Mouse (Mus musculus): ENCODE measurements around the gene Kctd12. TPM values are rescaled to one million over a fixed set of nuclear protein-coding genes. Genes with fewer than 3 reads are reported as not detected.

Gene Kctd12
- polyA plus RNA-seq, 1 experiment from 2014 or later: 7.1 TPM

DNA sequence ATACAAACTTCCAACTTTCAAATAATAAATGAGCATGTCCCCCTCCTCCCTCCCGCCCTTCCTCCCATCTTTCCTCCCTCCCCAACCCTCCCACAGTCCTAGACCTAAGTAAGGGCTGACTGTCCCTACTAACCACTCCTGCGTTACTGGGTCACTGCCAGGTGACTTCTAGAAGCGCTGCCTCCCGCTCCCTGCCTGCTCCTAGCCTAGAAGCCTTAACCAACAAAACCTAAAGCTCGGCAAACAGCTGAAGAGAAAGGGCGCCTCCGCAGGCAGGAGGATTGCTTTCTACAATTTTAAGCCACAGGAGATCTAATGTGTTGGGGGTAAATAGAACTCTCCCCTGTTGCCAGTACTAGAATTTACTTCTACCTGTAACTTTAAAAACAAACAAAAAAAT is 2.0 kb downstream of the Kctd12 start:
- H3K27ac ChIP-seq (ENCODE audit: low read depth, low read length): no peak overlapping the region
- DNase-seq (ENCODE audit: low spot score): no peak
- ATAC-seq (replicated peaks; ENCODE audit: low FRiP score): no peak
- H3K9me3 ChIP-seq (ENCODE audit: control insufficient read depth, low read length): no peaks in the 10 kb centered on the region
- peak overlapping the region; percentile 93; the same call in 1 of the 2 replicates for H3K4me2 ChIP-seq (ENCODE audit: low read depth, low read length, severe bottlenecking)
- H3K36me3 ChIP-seq (ENCODE audit: control insufficient read depth, insufficient read depth, low read length): no peaks in the 10 kb centered on the region
- H3K4me1 ChIP-seq (replicated peaks; ENCODE audit: control insufficient read depth, insufficient read depth, low read length): peaks cover 4% of the 10 kb centered on the region; the same call in 1 of the 2 replicates
- 12% methylated on average over 7 of the region's 7 CpGs for WGBS
- H3K27me3 ChIP-seq (ENCODE audit: control insufficient read depth, insufficient read depth, low read length): peaks cover 4% of the 10 kb centered on the region; the same call in 1 of the 2 replicates
- no peak overlapping the region for H3K9ac ChIP-seq (ENCODE audit: low read length)
- peak overlapping the region; percentile 57; the same call in 1 of the 2 replicates for H3K4me3 ChIP-seq (ENCODE audit: low read depth, low read length)

DNA sequence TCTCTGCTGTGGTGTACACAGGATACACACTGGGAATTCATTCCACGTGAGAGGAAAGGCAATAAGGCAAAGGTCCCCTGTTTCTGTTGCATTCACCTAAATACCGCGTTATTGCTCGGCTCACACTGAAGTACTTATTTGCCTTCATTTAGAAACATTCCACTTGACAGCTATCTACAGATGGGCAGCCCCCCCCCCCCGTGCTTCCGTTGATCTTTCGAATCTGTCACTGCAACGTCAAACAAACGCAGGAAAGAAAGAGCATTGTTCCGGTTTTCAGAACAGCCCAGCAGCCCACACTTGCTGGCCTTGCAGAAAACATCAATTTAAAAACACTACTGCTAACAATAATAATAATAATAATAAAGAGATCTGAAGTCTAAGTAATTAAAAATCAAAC is 2.6 kb downstream of the Kctd12 start:
- Histone ChIP-seq H3K4me2 (ENCODE audit: low read depth, low read length, severe bottlenecking) (no peak overlapping the region), H3K9ac (ENCODE audit: low read length) (no peak overlapping the region), H3K36me3 (ENCODE audit: control insufficient read depth, insufficient read depth, low read length) (no peaks in the 10 kb centered on the region), H3K27ac (ENCODE audit: low read depth, low read length) (no peak overlapping the region), H3K27me3 (ENCODE audit: control insufficient read depth, insufficient read depth, low read length) (peaks cover 4% of the 10 kb centered on the region; the same call in 1 of the 2 replicates), H3K4me3 (ENCODE audit: low read depth, low read length) (no peak overlapping the region), H3K4me1 (replicated peaks; ENCODE audit: control insufficient read depth, insufficient read depth, low read length) (peaks cover 4% of the 10 kb centered on the region; the same call in 1 of the 2 replicates), H3K9me3 (ENCODE audit: control insufficient read depth, low read length) (no peaks in the 10 kb centered on the region)
- 33% methylated on average over 10 of the region's 10 CpGs for WGBS
- ATAC-seq (replicated peaks; ENCODE audit: low FRiP score) (no peak), DNase-seq (ENCODE audit: low spot score) (no peak)

DNA sequence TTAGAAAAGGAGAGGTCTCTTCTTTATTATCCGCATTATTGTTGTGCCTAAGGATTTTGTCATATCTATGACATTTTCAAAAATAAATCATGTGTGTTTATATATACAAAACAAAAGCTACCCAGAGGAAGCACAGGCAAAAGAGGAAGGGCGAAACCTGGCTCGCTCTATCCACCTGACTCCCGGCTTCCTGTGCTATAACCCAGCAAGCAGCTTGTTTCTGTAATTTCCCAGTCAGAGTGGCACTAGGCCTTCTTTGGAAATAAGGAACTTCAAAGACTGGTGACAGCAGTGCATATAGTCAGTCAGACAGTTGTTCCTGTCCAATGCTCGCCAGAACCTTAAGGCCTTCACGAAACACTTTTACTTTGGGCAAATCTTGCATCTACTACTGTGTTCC is 6.6 kb downstream of the Kctd12 start:
- H3K4me1 ChIP-seq (replicated peaks; ENCODE audit: control insufficient read depth, insufficient read depth, low read length): peaks cover under 1% of the 10 kb centered on the region; the same call in 1 of the 2 replicates
- H3K4me3 ChIP-seq (ENCODE audit: low read depth, low read length): no peak overlapping the region
- ATAC-seq (replicated peaks; ENCODE audit: low FRiP score): no peak
- H3K4me2 ChIP-seq (ENCODE audit: low read depth, low read length, severe bottlenecking): no peak overlapping the region
- H3K27ac ChIP-seq (ENCODE audit: low read depth, low read length): no peak overlapping the region
- no peak for DNase-seq (ENCODE audit: low spot score)
- peaks cover 4% of the 10 kb centered on the region; the same call in 1 of the 2 replicates for H3K27me3 ChIP-seq (ENCODE audit: control insufficient read depth, insufficient read depth, low read length)
- no peaks in the 10 kb centered on the region for H3K9me3 ChIP-seq (ENCODE audit: control insufficient read depth, low read length)
- H3K9ac ChIP-seq (ENCODE audit: low read length): no peak overlapping the region
- H3K36me3 ChIP-seq (ENCODE audit: control insufficient read depth, insufficient read depth, low read length): no peaks in the 10 kb centered on the region
- WGBS: 92% methylated on average over 6 of the region's 6 CpGs

DNA sequence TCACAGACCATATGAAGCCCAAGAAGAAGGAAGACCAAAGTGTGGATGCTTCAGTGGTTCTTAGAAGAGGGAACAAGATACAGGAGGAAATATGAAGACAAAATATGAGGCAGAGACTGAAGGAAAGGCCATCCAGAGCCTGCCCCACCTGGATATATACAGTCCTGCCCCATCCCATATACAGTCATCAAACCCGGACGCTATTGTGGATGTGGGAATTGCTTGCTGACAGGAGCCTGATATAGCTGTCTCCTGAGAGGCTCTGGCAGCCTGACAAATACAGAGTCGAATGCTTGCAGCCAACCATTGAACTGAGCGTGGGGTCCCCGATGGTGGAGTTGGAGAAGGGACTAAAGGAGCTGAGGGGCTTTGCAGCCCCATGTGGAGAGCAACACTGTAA is 13.6 kb downstream of the Kctd12 start:
- Histone ChIP-seq H3K4me2 (ENCODE audit: low read depth, low read length, severe bottlenecking) (no peak overlapping the region), H3K27me3 (ENCODE audit: control insufficient read depth, insufficient read depth, low read length) (no peaks in the 10 kb centered on the region), H3K4me1 (replicated peaks; ENCODE audit: control insufficient read depth, insufficient read depth, low read length) (no peaks in the 10 kb centered on the region), H3K9ac (ENCODE audit: low read length) (no peak overlapping the region), H3K4me3 (ENCODE audit: low read depth, low read length) (no peak overlapping the region), H3K27ac (ENCODE audit: low read depth, low read length) (no peak overlapping the region), H3K36me3 (ENCODE audit: control insufficient read depth, insufficient read depth, low read length) (no peaks in the 10 kb centered on the region), H3K9me3 (ENCODE audit: control insufficient read depth, low read length) (no peaks in the 10 kb centered on the region)
- 76% methylated on average over 5 of the region's 5 CpGs for WGBS
- ATAC-seq (replicated peaks; ENCODE audit: low FRiP score): no peak
- DNase-seq (ENCODE audit: low spot score): no peak

DNA sequence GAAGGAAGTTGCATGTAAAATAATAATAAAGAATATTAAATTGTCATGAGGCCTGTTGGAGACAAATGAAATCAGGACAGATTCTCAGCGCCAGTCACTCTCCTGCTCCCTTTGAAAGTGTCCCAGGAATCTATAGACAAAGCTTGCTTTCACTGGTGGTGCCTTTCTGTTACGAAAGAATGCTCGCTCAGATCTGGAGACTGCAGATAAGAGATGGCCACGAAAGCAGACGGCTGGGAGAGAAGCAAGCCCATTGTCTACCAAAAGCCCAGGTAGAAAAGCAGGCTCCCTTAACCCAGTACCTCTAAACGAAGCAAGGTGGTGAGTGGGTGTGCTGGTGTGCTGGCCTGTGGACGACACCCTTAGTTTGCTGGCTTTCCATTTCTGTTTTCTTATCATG is 16.2 kb downstream of the Kctd12 start:
- ATAC-seq (replicated peaks; ENCODE audit: low FRiP score): no peak
- Histone ChIP-seq H3K4me3 (ENCODE audit: low read depth, low read length) (no peak overlapping the region), H3K27me3 (ENCODE audit: control insufficient read depth, insufficient read depth, low read length) (no peaks in the 10 kb centered on the region), H3K9me3 (ENCODE audit: control insufficient read depth, low read length) (no peaks in the 10 kb centered on the region), H3K27ac (ENCODE audit: low read depth, low read length) (no peak overlapping the region), H3K4me1 (replicated peaks; ENCODE audit: control insufficient read depth, insufficient read depth, low read length) (no peaks in the 10 kb centered on the region), H3K9ac (ENCODE audit: low read length) (no peak overlapping the region), H3K4me2 (ENCODE audit: low read depth, low read length, severe bottlenecking) (no peak overlapping the region), H3K36me3 (ENCODE audit: control insufficient read depth, insufficient read depth, low read length) (no peaks in the 10 kb centered on the region)
- DNase-seq (ENCODE audit: low spot score): no peak
- 59% methylated on average over 7 of the region's 7 CpGs for WGBS

DNA sequence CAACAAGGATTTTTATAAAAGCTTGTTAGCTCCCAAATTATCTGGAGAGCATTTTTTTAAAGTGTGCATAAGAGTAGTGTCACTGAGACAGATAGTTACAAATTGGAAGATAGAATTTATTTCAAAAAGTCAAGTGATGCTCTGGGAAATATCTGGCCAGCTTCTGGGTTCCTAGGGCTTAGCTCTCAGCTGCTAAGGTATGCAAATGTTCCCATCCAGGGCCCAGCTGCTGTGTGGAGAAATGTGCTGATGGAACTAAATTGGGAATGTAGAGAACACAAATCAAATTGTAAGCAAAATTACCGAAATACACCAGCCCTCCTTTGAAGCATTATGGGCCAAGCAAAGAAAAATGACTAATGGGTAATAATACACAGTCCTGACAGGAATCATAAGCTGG is 16.6 kb downstream of the Kctd12 start:
- 76% methylated on average over 1 of the region's 1 CpGs for WGBS
- H3K9me3 ChIP-seq (ENCODE audit: control insufficient read depth, low read length): no peaks in the 10 kb centered on the region

DNA sequence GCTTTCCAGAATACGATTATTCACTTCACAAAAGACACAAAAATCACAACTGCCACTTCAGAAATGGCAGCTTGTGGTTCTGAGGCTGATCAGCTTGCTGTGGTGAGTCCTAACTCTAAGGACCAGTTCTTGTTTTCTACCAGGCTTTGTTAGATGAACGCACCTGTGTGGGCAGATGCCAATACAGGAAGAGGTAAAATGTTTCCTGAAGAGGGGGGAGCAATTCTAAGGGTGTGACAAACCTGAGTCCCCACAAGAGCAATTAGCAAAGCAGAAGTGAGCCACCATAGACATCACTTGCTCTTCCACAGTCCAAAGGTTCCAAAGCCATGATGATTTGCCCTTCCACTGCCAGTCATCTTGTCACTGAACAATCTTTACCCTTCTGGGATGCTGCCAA is 20.4 kb downstream of the Kctd12 start:
- no peaks in the 10 kb centered on the region for H3K36me3 ChIP-seq (ENCODE audit: control insufficient read depth, insufficient read depth, low read length)

More for the DNA sequence above, 16.6 kb downstream of the Kctd12 start:
- DNase-seq (ENCODE audit: low spot score) (no peak), ATAC-seq (replicated peaks; ENCODE audit: low FRiP score) (no peak)
- H3K36me3 ChIP-seq (ENCODE audit: control insufficient read depth, insufficient read depth, low read length): no peaks in the 10 kb centered on the region
- no peaks in the 10 kb centered on the region for H3K4me1 ChIP-seq (replicated peaks; ENCODE audit: control insufficient read depth, insufficient read depth, low read length)
- H3K4me3 ChIP-seq (ENCODE audit: low read depth, low read length): no peak overlapping the region
- H3K27ac ChIP-seq (ENCODE audit: low read depth, low read length): no peak overlapping the region
- no peak overlapping the region for H3K4me2 ChIP-seq (ENCODE audit: low read depth, low read length, severe bottlenecking)
- H3K9ac ChIP-seq (ENCODE audit: low read length): no peak overlapping the region
- no peaks in the 10 kb centered on the region for H3K27me3 ChIP-seq (ENCODE audit: control insufficient read depth, insufficient read depth, low read length)

DNA sequence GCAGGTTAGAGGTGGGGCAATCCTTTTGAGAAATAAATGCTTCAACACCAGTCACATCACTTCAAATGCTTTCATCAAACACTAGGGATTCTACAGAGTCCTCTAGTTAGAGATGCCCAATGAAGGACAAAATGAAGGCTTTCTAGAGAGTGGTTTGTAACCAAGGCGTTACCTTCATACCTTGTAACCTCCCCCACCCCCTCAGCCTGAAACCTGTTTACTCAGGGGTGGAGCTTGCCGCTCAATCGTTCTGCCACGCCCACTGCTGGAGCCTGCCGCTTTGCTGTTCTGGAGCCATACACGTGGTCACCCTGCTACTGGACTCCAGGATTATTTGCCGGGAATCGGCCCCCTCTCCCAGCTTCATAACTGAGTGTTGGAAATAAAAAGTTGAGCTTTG is 28.9 kb downstream of the Kctd12 start:
- Histone ChIP-seq H3K9me3 (ENCODE audit: control insufficient read depth, low read length) (no peaks in the 10 kb centered on the region), H3K27ac (ENCODE audit: low read depth, low read length) (no peak overlapping the region), H3K4me3 (ENCODE audit: low read depth, low read length) (no peak overlapping the region), H3K4me1 (replicated peaks; ENCODE audit: control insufficient read depth, insufficient read depth, low read length) (no peaks in the 10 kb centered on the region), H3K36me3 (ENCODE audit: control insufficient read depth, insufficient read depth, low read length) (no peaks in the 10 kb centered on the region), H3K4me2 (ENCODE audit: low read depth, low read length, severe bottlenecking) (no peak overlapping the region), H3K9ac (ENCODE audit: low read length) (no peak overlapping the region), H3K27me3 (ENCODE audit: control insufficient read depth, insufficient read depth, low read length) (no peaks in the 10 kb centered on the region)
- no peak for DNase-seq (ENCODE audit: low spot score)
- no peak for ATAC-seq (replicated peaks; ENCODE audit: low FRiP score)
- 38% methylated on average over 8 of the region's 8 CpGs for WGBS

More for the DNA sequence above, 20.4 kb downstream of the Kctd12 start:
- WGBS: 78% methylated on average over 2 of the region's 2 CpGs
- Histone ChIP-seq H3K4me1 (replicated peaks; ENCODE audit: control insufficient read depth, insufficient read depth, low read length) (no peaks in the 10 kb centered on the region), H3K4me2 (ENCODE audit: low read depth, low read length, severe bottlenecking) (no peak overlapping the region), H3K9ac (ENCODE audit: low read length) (no peak overlapping the region), H3K27me3 (ENCODE audit: control insufficient read depth, insufficient read depth, low read length) (no peaks in the 10 kb centered on the region), H3K9me3 (ENCODE audit: control insufficient read depth, low read length) (no peaks in the 10 kb centered on the region), H3K27ac (ENCODE audit: low read depth, low read length) (no peak overlapping the region), H3K4me3 (ENCODE audit: low read depth, low read length) (no peak overlapping the region)
- DNase-seq (ENCODE audit: low spot score): no peak
- ATAC-seq (replicated peaks; ENCODE audit: low FRiP score): no peak

DNA sequence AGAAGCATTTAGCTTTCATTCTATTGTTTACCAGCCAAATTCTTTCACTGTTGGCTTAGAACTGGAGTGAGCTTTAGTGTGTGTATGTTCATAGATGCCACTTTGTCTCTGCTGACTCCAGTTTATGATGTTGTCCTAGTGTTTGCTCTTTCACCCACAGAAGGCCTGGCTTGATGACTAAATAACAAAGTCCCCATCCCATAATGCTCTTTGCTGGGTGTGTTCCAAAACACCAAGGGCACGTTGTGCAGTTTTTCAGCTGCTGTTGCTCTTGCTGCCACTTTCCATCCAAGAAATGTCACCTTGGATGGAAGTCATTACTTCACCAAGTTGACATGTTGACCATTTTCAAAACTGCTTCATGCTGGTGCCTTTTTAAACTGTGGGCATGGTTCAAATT is 30.5 kb downstream of the Kctd12 start:
- no peak overlapping the region for H3K4me2 ChIP-seq (ENCODE audit: low read depth, low read length, severe bottlenecking)
- no peak for DNase-seq (ENCODE audit: low spot score)
- no peaks in the 10 kb centered on the region for H3K4me1 ChIP-seq (replicated peaks; ENCODE audit: control insufficient read depth, insufficient read depth, low read length)
- WGBS: 69% methylated on average over 1 of the region's 1 CpGs
- ATAC-seq (replicated peaks; ENCODE audit: low FRiP score): no peak
- H3K27ac ChIP-seq (ENCODE audit: low read depth, low read length): no peak overlapping the region
- no peak overlapping the region for H3K4me3 ChIP-seq (ENCODE audit: low read depth, low read length)
- no peaks in the 10 kb centered on the region for H3K36me3 ChIP-seq (ENCODE audit: control insufficient read depth, insufficient read depth, low read length)
- no peaks in the 10 kb centered on the region for H3K9me3 ChIP-seq (ENCODE audit: control insufficient read depth, low read length)
- no peaks in the 10 kb centered on the region for H3K27me3 ChIP-seq (ENCODE audit: control insufficient read depth, insufficient read depth, low read length)
- H3K9ac ChIP-seq (ENCODE audit: low read length): no peak overlapping the region

All from forebrain, embryonic 11.5 days (tissue).